Mouse (Mus musculus) embryo, embryonic 11.5 days (tissue): ENCODE measurements around the gene Blvrb.

Experiments used
- DNase-seq: peaks from one replicate; pipeline ENCODE4 v3.0.0-alpha.2; 2012; ENCODE audit warnings: low read depth, low spot score

Gene Blvrb

DNA sequence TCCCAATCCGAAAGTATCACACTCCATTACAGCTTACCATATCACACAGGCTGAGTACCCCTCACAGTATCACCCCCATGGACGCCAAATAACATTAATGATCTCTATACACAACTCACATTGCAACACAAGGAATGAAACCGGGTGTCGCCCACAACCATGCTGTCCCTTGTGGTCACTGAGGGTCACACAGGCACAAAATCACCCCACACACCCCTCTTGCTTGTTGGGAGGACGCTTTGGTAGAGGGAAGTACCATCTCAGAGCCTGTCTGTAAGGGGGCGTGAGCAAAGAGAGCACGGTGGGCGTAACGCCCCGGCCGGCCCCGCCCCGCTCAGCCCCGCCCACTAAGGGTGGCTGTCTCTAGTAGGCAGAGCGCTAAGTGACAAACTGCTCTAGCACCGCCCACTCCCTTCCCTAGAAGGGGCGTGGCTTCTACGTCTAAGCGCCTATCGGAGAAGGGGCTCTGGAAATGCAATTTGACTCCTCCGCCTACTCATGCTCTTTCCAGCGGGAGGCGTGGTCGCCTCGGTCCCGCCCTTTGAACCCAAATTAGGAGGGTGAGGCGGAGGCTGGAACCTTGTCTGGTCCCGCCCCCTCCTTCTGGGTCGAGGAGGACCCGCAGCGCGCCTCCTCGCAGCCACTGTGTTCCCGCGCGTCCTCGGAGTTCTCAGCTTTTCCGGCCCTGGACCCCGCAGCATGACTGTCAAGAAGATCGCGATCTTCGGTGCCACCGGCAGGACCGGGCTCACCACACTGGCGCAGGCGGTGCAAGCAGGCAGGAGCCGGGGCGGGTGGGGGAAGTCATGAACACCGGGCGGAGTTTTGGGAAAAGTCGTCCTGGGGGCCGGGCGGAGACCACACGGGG, at the start of gene Blvrb, which contains the start of gene Sptbn4:
Blvrb (plus strand) TSS at position 560 of the 868 bp plus-strand sequence.
Sptbn4 (minus strand) TSS at position 268 of the 868 bp plus-strand sequence.
- peak; percentile 98 for DNase-seq

DNA sequence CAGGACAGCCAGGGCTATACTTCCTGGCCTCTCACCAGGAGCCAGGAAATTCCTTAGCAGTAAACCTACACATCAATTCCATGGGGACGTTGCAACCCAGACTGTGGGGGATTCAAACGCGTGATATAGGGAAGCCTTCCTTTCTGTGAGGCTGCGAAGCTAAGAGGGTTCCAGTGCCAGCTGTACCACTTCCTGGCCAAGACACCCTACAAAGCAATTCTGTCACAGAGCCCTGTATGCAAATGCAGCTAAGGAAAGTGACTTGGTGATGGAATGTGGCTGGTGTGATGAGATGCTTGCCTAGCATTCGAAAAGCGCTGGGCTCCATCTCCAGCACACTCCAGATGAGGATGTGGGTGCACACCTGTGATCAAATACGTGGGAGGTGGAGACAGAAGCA, 47.2 kb upstream of the Blvrb start:
- no peak for DNase-seq

DNA sequence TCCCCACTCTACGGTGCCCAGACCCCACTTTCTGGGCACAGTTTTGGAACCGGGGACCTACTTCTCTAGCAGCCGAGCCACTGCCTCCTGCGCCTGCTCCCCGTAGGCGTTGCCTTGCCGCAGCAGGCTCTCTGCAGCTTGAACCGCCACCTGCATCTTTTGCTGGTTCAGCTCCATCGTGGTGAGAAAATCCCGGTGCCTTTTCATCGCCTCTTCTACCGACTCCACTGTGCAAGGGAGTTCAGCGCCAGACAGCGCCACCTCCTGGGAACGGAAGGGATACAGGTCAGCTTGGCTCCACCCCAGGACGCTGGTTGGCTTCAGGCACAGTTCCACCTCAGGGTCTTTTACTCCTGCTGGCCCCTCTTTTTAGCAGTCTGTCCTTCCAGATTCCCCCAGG, 45.1 kb upstream of the Blvrb start:
- DNase-seq: no peak

DNA sequence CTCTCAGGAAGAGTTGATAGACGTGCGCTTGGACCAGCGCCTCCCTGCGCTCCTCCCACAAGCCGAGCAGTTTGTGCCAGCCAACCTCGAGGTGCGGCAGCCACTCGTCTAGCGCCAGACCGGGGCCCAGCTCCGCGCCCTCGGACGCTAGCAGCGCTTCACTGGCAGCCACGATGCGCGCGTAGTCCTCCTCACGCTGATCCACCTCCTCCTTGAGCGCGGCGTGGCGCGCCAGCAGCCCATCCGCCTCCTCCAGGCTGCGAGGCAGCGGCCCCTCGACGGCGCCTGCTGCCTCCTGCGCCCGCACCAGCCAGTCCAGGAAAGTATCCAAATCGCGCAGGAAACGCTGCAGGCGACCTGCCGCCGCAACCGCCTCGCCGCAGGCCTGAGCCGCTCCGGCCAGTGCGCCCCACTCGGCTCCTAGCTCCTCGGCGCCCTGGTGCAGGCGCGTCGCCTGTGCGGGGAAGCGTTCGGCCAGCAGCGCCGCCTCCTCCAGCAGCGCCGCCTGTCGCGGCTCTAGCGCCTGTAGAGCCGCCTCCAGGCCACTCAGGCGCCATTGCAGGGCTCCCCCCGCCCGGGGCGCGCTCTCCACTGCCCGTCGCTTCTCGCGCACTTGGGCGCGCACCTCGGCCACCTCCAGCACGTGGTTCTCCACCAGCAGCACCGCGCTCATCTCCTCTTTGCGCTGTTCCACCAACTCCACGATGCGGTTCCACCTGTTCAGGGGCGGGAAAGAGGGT, 43.4 kb upstream of the Blvrb start:
- DNase-seq: no peak

DNA sequence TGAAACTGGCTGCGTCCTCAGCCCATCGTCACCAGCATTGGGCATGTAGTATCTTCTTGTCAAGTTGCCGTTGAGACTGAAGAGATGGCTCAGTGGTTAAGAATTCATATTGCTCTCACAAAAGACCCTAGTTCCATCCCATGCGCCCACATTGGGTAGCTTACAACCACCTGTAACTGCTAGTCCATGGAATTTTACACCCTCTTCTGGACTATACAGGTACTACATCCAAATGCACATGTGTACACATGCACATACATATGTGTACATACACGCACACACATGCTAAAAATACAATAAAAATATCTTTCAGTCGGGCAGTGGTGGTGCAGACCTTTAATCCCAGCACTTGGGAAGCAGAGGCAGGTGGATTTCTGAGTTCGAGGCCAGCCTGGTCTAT, 41.3 kb upstream of the Blvrb start:
- no peak for DNase-seq

DNA sequence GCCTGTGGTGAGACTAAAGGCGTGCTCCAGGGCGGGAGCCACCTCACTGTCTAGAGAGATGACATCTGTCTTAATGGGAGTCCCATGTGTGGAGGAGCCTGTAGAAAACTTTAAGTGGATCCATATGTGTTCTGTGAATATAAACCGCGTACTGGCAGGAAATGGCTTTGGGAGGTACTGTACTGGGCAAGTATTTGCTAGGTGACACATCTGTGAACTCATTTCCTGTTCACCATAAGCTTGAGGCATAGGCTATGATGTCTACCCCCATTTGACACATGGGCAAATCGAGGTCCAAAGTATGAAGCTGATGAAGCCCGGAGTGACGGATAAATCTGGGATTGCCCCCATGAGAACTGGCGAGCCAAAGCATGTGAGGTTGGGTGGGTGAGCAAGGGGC, 40.0 kb upstream of the Blvrb start:
- DNase-seq: no peak

DNA sequence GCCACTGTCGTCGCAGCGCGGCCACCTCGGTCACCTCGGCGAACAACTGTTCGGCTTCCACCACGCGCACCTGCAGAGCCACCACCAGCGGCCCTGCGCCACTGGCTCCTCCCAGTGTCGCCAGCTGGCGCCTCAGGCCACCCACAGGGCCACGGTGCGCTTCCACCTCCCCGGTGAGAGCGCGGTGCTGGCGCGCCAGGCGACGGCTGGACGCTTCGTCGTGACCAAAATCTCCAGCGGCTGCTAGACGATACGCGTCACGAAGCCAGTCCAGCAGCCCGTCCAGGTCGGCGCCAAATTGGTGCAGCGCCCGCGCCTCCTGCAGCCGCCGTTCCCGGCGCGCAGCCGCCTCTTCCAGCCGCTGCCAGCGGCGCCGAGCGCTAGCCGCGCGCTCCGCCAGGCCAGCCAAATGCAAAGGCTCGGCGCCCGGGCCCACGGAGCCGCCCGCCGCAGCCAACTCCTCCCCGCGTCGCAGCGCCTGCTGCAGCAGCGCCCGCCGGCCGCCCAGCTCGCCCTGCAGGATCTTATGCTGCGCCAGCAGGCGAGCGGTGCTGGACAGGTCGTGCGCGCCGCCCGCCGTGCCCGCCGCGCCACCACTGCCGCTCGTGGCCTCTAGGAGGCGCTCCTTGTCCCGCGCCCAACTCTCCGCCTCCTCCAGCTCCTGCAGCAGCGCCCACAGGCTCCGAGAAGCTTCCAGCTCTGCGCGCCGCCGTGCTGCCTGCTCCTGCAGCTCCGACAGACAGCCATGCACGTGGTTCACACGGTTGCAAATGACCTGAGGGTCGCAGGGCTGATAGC, 39.2 kb upstream of the Blvrb start:
- peak; percentile 67 for DNase-seq

DNA sequence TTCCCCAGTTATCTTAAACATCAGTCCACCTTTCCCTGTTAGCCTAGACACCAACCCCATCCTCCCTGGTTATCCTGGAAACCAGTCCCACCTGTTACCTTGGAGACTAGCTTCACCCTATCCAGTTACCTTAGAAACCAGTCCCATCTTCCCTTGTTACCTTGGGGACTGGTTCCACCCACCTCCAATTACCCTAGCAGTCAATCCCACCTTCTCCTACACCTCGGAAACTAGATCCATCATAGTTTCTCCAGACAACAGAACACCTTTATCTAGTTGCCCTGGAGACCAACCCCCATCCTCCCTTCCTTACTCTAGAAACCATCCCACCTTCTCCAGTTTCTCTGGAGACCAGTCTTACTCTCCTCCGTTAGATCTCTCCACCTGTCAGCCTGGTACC, 30.6 kb upstream of the Blvrb start:
- no peak for DNase-seq

DNA sequence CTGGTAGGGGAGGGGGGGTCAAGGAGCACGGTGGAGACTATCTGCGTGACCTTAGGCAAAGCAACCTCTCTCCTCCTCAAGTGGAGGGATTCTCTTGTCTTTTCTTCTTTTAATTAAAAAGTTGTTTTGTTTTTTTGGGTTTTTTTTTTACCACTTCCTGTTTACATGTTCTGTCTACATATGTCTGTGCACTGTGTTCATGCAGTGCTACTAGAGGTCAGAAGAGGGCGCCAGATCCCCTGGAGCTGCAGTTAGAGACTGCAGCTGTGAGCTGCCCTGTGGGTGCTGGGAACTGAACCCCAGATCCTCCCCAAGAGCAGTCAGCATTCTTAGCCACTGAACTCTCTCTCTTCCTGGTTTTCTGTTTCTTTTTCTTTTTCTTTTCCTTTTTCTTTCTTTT, 28.7 kb upstream of the Blvrb start:
- DNase-seq: no peak

DNA sequence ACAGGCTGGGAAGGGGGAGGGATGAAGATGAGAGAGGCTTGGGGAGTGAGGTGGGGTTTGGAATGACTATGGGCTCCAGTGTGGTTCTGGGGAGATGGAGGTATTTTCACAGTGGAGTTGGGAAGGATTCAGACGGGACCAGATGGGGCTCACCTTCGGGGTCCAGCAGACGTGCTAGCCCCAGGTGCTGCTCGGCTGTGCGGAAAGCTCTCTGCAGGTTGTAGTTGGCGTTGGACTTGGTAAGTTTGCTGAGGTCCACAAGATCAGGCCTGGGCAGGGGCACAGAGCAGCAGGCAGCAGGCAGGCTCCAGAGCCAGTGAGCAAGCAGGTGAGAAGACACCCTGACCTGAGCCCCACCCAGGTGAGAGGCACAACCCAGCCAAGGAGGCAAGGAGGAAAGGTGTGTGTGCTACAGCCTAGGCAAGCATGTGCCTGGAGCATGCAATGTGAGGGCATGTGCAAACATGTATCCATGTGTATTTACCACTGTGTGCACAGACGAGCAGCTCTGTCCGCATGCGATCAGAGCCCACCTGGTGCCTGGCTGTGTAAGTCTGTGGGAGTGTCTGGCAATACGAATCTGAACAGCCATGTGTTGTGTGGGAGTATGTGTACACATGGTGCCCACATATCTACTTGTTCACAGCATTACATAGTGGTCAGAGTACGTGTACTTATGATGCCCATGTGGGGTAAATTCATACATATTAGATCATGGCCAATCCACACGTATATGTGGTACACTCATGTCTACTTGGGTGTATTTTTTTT, 24.0 kb upstream of the Blvrb start:
- DNase-seq: no peak

DNA sequence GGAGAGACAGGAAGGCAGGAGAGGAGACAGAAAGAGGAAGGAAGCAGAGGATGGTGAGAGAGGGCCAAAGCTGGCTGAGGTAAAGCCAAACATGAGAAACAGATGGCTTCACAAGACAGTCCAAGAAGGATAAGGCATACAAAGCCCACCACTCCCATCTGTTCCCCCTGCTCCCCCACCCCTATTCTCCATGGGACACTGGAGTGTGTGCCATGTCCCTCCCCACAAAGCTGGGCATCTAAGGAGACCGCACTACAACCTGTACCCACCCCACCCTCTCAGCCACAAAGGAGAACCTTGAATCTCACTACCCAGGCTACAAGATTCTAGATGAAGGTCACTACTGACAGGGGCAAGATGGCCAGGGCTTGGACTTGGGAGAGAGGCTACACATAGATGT, 20.4 kb upstream of the Blvrb start:
- DNase-seq: no peak

DNA sequence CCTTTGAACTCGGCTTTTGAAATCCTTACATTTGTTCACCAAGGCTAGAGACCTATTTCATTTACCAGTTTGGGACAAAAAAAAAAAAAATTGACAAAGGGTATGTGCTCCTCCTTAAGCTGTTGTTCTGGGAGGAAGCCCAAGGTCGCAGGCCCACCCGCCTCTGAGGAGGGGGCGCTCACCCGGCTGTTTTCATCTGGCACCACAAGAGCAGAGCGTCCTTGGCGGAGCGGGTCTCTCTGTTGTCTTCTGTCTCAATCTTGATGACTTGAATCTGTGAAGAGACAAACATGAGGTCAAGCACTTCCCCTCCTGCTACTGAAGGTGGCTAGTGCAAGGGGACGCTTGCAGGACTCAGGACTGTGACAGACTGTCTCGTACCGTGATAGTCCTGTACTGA, 19.8 kb upstream of the Blvrb start:
- no peak for DNase-seq

DNA sequence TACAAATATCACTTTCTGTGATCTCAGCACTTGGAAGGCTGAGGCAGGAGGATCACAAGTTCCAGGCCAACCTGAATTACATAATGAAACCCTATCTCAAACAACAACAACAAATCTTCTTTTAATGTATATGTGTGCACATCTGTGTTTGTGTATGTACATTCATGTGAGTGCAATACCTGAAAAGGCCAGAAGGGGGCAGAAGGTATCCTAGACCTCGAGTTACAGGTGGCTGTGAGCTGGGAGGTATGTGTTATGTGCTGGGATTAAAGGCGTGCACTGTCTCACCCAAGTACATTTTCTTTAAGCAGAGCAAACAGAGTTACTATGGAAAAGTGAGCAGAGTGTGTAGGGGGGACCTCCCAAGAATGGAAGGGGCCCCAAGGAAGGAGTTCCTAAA, 18.6 kb upstream of the Blvrb start:
- DNase-seq: no peak

DNA sequence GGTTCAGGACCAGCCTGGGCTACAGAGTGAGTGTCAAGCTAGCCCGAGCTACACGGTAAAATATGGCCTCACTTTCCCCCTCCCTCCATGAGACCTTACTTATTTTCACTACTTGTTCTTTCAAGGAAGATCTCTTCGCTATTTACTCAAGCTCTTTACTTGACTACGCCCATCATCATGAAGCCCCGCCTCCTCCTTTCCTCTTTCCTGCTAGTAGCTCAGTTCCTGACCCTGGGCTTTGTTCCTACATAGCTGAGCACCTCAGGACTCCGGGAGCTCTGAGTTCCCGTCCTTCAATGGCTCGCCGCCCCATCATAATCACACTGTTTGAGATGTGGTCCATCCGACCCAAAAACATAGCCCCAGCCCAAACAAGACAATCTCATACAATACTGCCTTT, 14.4 kb upstream of the Blvrb start:
- DNase-seq: no peak

DNA sequence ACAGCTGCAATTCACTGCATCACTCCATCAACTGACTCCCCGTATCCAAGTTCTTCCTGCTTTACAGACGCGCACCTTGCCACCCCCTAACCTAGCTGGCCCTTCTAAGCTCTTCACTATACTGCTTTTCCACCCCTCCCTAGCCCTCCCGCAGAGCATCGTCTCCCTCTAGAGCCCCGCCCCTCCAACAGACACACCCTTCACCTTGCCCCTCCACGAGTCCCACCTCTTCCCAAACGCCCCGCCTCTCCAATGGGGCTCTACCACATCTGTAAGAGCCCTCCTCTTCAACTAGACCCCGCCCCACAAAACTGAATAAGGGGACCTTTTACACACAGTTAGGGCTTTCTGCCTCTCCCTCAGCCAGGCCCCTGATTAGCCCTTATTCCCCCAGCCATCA, 14.0 kb upstream of the Blvrb start:
- DNase-seq: no peak

DNA sequence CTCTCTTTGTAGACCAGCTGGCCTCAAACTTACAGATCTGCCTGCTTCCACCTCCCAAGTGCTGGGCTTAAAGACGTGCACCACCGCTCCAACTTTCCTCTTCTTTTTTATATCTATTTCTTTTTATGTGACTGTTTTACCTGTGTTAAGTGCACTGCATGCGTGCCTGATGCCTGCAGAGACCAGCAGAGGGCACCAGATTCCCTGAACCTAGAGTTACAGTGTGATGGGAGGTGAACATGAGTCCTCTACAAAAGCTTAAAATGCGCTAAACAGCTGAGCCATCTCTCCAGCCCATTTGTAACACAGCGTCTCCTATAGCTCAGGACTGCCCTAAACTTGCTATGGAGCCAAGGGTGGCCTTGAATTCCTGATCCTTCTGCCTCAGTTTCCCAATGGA, 10.2 kb upstream of the Blvrb start:
- no peak for DNase-seq

DNA sequence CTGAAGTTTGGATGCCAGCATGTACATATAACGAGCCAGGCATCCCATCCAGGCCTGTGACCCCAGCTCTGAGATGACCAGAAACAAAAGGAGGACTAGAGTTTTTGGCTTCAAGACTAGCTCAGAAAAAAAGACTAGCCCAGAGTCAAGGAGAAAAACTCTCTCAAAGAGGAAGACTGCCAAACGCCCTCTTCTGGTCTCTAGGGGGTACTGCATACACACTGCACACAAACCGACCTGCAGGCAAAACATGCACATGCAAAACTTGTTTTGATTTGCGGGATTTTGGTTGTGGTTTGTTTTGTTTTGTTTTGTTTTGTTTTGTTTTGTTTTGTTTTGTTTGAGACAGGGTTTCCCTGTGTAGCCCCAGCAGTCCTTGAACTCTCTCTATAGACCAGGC, 7.8 kb upstream of the Blvrb start:
- no peak for DNase-seq

DNA sequence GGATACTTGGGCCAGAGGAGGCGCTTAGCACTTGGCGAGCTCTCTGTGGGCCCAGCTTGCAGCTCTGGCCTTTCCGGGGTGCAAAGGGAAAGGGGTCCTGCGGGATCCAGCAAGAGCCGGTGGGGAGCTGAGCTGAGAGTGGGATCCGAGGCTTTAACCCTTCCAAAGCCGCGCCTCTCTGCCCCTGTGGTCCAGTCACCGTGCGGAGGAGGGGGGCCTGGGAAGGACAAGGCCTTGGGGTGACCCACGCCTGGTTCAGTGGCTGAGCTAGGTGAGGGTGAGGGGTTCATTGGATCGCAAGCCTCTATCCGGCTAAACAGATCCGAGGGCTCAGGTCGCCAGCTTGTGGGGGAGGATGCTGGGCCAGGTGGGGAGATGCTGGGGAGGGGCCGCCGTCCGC, 1.7 kb upstream of the Blvrb start:
- no peak for DNase-seq

DNA sequence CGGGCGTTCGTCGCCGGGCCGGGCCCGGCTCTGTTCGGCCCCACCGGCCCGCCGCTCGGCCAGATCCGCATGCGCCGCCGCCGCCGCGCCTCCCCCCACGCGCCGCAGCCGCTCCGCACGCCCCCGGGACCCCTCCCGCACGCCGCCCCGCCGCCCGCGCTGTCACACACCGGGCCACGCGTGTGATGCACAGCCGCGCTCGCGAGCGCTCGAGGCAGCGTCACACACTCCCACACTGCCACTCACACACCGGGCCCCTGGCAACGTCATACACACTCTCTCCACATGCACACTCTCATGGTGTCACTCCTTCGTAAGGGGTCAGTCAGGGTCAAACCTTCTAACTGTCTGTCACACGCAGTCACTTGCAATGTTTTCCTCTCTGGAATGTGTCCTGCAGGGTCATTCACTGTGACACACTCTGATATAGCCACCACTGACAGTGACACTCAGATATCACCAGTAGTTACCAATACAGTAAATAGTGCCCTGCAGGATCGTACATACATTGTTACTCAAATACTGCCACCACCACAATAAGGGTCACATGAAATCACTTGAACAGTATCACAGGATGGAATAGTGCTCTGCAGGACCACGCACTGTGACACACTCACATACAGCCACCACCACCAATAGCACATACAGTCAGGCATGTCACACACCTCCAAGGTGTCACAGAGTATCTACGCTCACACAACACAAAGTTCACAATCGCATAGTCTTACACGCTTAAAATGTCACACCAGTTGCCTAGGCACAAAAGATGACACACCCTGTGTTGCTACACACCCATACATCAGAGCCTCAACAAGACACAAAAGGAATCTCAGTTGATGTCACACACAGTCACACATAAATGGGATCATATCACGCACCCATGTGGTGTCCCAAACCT, 1.0 kb upstream of the Blvrb start:
- DNase-seq: no peak

DNA sequence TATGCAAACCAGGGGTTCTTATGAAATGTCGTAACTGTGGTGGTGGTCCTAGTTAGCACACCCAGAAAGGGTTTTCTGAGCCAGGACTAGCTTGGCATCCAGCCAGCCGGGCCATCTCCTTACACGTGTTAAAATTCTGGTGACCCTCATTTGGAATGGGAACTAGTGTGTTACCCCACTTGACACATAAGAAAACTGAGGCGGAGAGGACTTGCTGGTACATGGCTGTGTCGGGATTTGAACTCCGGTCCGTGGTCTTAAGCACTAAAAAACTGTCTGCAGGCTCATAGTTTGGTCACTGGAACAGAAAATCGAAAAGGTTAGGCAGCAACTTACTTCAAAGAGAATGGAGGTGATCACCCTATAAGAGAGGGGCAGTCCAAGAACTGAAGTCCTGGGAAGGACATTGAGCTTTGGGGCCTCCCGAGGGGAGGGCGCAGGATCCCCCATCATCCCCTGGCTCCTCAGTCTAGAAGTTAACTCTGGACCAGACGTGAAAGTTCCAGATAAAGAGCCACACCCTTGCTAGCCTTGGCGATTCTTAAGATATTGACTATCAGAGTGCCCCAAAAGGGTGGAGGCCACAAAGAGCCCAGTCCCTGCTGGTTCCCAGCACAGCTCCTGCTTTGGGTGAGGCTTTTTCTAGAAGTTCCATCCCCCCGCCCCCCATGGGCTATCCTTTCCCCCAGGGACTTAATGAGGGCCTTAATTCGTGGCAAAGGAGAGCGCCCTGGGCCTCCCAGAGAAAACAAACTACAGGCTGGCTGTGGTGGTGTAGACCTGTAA, 836 bp downstream of the Blvrb start:
- DNase-seq: no peak
